Mouse (Mus musculus) left cerebral cortex, adult 18-20 months (tissue): ENCODE data around the gene Sprtn. TPM values are rescaled to one million over a fixed set of nuclear protein-coding genes. Genes with fewer than 3 reads are reported as not detected.

Source experiments
- DNase-seq, 2 experiments: peaks; one replicate each; pipeline ENCODE4 v3.0.0; 2021 to 2022; ENCODE audit warnings: low spot score in 2 of 2, mixed read lengths in 1 of 2
- total RNA-seq, 2 experiments: library from RNA; stranded (reverse); gene quantifications; 2 replicates each; pipeline ENCODE4 v1.2.3; 2021

Gene Sprtn
- total RNA-seq, 2 experiments from 2014 or later = 13.0 to 13.5 TPM

- DNase-seq = no peak
Measured at GRCm38 (mm10) chr8:124898251-124898905, 692 bp downstream of the Sprtn start.

- DNase-seq = no peak
Measured at GRCm38 (mm10) chr8:124903198-124903597, 5.5 kb downstream of the Sprtn start.

GRCm38 (mm10) chr8:124905482-124905881, 7.8 kb downstream of the Sprtn start:
- DNase-seq = no peak

GRCm38 (mm10) chr8:124909936-124910335, 12.2 kb downstream of the Sprtn start:
- no peak for DNase-seq

GRCm38 (mm10) chr8:124910349-124910748, 12.7 kb downstream of the Sprtn start:
- no peak for DNase-seq

GRCm38 (mm10) chr8:124911938-124912872, 14.5 kb downstream of the Sprtn start:
- DNase-seq = no peak

- no peak for DNase-seq
Measured at GRCm38 (mm10) chr8:124914061-124914460, 16.4 kb downstream of the Sprtn start.

GRCm38 (mm10) chr8:124917741-124918484, 20.2 kb downstream of the Sprtn start:
- DNase-seq = no peak

- DNase-seq = no peak
Measured at GRCm38 (mm10) chr8:124921369-124922279, 23.9 kb downstream of the Sprtn start.

GRCm38 (mm10) chr8:124922490-124923089, 24.9 kb downstream of the Sprtn start:
- DNase-seq = no peak

GRCm38 (mm10) chr8:124923971-124924652, 26.4 kb downstream of the Sprtn start:
- no peak for DNase-seq

- no peak for DNase-seq
Measured at GRCm38 (mm10) chr8:124925544-124926266, 28.0 kb downstream of the Sprtn start.

GRCm38 (mm10) chr8:124926351-124926771, 28.7 kb downstream of the Sprtn start:
- no peak for DNase-seq

- no peak for DNase-seq
Measured at GRCm38 (mm10) chr8:124929006-124929405, 31.3 kb downstream of the Sprtn start.

- no peak for DNase-seq
Measured at GRCm38 (mm10) chr8:124930086-124930485, 32.4 kb downstream of the Sprtn start.

GRCm38 (mm10) chr8:124930649-124931048, 33.0 kb downstream of the Sprtn start:
- no peak for DNase-seq

- DNase-seq = no peak
Measured at GRCm38 (mm10) chr8:124932435-124932834, 34.7 kb downstream of the Sprtn start.

- DNase-seq = no peak
Measured at GRCm38 (mm10) chr8:124935116-124935515, 37.4 kb downstream of the Sprtn start.

- no peak for DNase-seq
Measured at GRCm38 (mm10) chr8:124936699-124937098, 39.0 kb downstream of the Sprtn start.
